Mouse (Mus musculus): ENCODE measurements around the gene Utrn.

DNA sequence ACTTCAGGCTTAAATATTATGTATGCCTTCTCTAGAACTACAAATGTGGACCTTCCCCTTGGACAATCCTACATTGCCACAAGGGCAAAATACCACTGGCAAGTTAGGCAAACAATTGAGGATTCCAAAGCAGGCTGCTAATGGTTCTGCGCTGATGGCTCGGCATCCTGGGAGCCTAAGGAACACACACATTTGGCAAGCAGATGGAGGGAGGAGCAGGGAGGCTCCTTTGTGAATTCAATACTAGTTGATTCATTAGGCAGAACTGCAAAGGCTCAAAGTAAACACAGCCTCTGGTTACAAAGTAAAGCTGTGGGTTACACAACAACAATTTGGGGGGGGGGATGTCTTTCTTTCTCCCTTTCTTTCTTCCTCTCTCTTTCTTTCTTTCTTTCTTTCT lies 401.6 kb downstream of the Utrn start:
- no peak for TF ChIP-seq CTCF (IDR thresholded peaks at IDR 0.05; ENCODE audit: extremely low read depth, insufficient read depth, low read length)
- TF ChIP-seq POLR2A (IDR thresholded peaks at IDR 0.05; ENCODE audit: extremely low read depth, insufficient read depth, low read length), result no peak

All from cortical plate, adult 2 months (tissue).